Mouse (Mus musculus) limb, embryonic 11.5 days (tissue): ENCODE measurements around the gene Susd1. TPM values are rescaled to one million over a fixed set of nuclear protein-coding genes. Genes with fewer than 3 reads are reported as not detected.

Experiments used
- ATAC-seq: fragments of 200-750 bp; cut with Nextera tagmentation; 2 replicates; pipeline ENCODE4 v1.8.0; 2017; ENCODE audit warnings: low read depth; ENCODE audit not compliant: insufficient number of reproducible peaks, low FRiP score, low TSS enrichment
- DNase-seq: peaks from one replicate; pipeline ENCODE4 v3.0.0-alpha.2; 2015; ENCODE audit warnings: low spot score
- H3K27ac ChIP-seq: fragments of 300-500 bp; sonication (generic); replicated peaks from 2 replicates; pipeline ENCODE4 v1.5.1; 2014; ENCODE audit warnings: low read depth, mild to moderate bottlenecking, low read length
- H3K27me3 ChIP-seq: fragments of 300-500 bp; sonication (generic); 2 replicates; pipeline ENCODE4 v1.6.1; 2014; ENCODE audit warnings: mild to moderate bottlenecking, low read length, mixed read lengths; ENCODE audit not compliant: control insufficient read depth, insufficient read depth
- H3K36me3 ChIP-seq: fragments of 300-500 bp; sonication (generic); 2 replicates; pipeline ENCODE4 v1.6.1; 2014; ENCODE audit warnings: mild to moderate bottlenecking, low read length, moderate library complexity, mixed read lengths; ENCODE audit not compliant: control insufficient read depth, insufficient read depth
- H3K4me1 ChIP-seq: fragments of 300-500 bp; sonication (generic); 2 replicates; pipeline ENCODE4 v1.6.1; 2014; ENCODE audit warnings: low read length, mixed read lengths; ENCODE audit not compliant: control insufficient read depth, insufficient read depth
- H3K4me2 ChIP-seq: fragments of 300-500 bp; sonication (generic); 2 replicates; pipeline ENCODE4 v1.6.1; 2014; ENCODE audit warnings: low read depth, mild to moderate bottlenecking, moderate library complexity; ENCODE audit not compliant: severe bottlenecking
- H3K4me3 ChIP-seq: fragments of 300-500 bp; sonication (generic); 2 replicates; pipeline ENCODE4 v1.5.1; 2014; ENCODE audit warnings: low read depth, low read length
- H3K9ac ChIP-seq: fragments of 300-500 bp; sonication (generic); 2 replicates; pipeline ENCODE4 v1.6.1; 2014; ENCODE audit warnings: mild to moderate bottlenecking, low read length
- H3K9me3 ChIP-seq: fragments of 300-500 bp; sonication (generic); 2 replicates; pipeline ENCODE4 v1.6.1; 2016; ENCODE audit warnings: low read length; ENCODE audit not compliant: control insufficient read depth
- WGBS: fragments of 180-500 bp; shearing (Covaris S2); extraction: QIAGEN DNeasy Blood & Tissue Kit; methylation state at CpG from one replicate; pipeline ENCODE4 v1.1.7; 2014; 5-methylcytosine and 5-hydroxymethylcytosine counted together
- polyA plus RNA-seq: library from polyadenylated mRNA; unstranded; fragments of >200 nt; fragmentation: Nextera tagmentation; extraction: Ambion mirVana; gene quantifications from 2 replicates; pipeline ENCODE4 v1.2.1, GENCODE M21; 2014

The Susd1 gene
- polyA plus RNA-seq, 1 experiment from 2014 or later: 0.99 TPM

GRCm38 (mm10) chr4:59314939-59315552 is 123.4 kb downstream of the Susd1 start:
- Histone ChIP-seq H3K27me3 (no peaks in the 10 kb centered on the region), H3K27ac (no peak overlapping the region), H3K4me1 (no peaks in the 10 kb centered on the region), H3K9me3 (no peaks in the 10 kb centered on the region), H3K4me3 (no peak overlapping the region), H3K4me2 (no peak overlapping the region), H3K9ac (no peak overlapping the region), H3K36me3 (no peaks in the 10 kb centered on the region)
- DNase-seq (no peak), ATAC-seq (no peak)
- WGBS: 49% methylated on average over 3 of the region's 3 CpGs

GRCm38 (mm10) chr4:59312945-59313344 is 125.5 kb downstream of the Susd1 start:
- no peak for ATAC-seq
- WGBS: 78% methylated on average over 7 of the region's 7 CpGs
- no peak overlapping the region for H3K27ac ChIP-seq
- H3K4me2 ChIP-seq: no peak overlapping the region
- H3K9me3 ChIP-seq: no peaks in the 10 kb centered on the region
- no peak overlapping the region for H3K9ac ChIP-seq
- no peak overlapping the region for H3K4me3 ChIP-seq
- no peaks in the 10 kb centered on the region for H3K4me1 ChIP-seq
- no peaks in the 10 kb centered on the region for H3K36me3 ChIP-seq
- DNase-seq: no peak
- no peaks in the 10 kb centered on the region for H3K27me3 ChIP-seq

GRCm38 (mm10) chr4:59310590-59310989 is 127.8 kb downstream of the Susd1 start:
- no peak overlapping the region for H3K9ac ChIP-seq
- DNase-seq (no peak), ATAC-seq (no peak)
- no peaks in the 10 kb centered on the region for H3K9me3 ChIP-seq
- H3K27me3 ChIP-seq: no peaks in the 10 kb centered on the region
- no peak overlapping the region for H3K4me3 ChIP-seq
- no peaks in the 10 kb centered on the region for H3K4me1 ChIP-seq
- no peak overlapping the region for H3K4me2 ChIP-seq
- 89% methylated on average over 9 of the region's 9 CpGs for WGBS
- H3K27ac ChIP-seq: no peak overlapping the region
- H3K36me3 ChIP-seq: no peaks in the 10 kb centered on the region

GRCm38 (mm10) chr4:59307841-59308589 is 130.4 kb downstream of the Susd1 start:
- H3K9me3 ChIP-seq: no peaks in the 10 kb centered on the region
- H3K27ac ChIP-seq: no peak overlapping the region
- ATAC-seq (no peak), DNase-seq (no peak)
- H3K4me3 ChIP-seq: no peak overlapping the region
- no peak overlapping the region for H3K9ac ChIP-seq
- H3K4me1 ChIP-seq: no peaks in the 10 kb centered on the region
- no peak overlapping the region for H3K4me2 ChIP-seq
- WGBS: 83% methylated on average over 10 of the region's 10 CpGs
- H3K27me3 ChIP-seq: no peaks in the 10 kb centered on the region
- H3K36me3 ChIP-seq: no peaks in the 10 kb centered on the region

- WGBS: 91% methylated on average over 8 of the region's 8 CpGs
- DNase-seq (no peak), ATAC-seq (no peak)
- Histone ChIP-seq H3K27me3 (no peaks in the 10 kb centered on the region), H3K9me3 (no peaks in the 10 kb centered on the region), H3K36me3 (no peaks in the 10 kb centered on the region), H3K9ac (no peak overlapping the region), H3K4me3 (no peak overlapping the region), H3K27ac (no peak overlapping the region), H3K4me2 (no peak overlapping the region), H3K4me1 (no peaks in the 10 kb centered on the region)
These were observed 136.0 kb downstream of the Susd1 start for GRCm38 (mm10) chr4:59302387-59302786.

- ATAC-seq (no peak), DNase-seq (no peak)
- WGBS: 86% methylated on average over 9 of the region's 9 CpGs
- Histone ChIP-seq H3K4me3 (no peak overlapping the region), H3K36me3 (no peaks in the 10 kb centered on the region), H3K9me3 (no peaks in the 10 kb centered on the region), H3K27me3 (no peaks in the 10 kb centered on the region), H3K9ac (no peak overlapping the region), H3K27ac (no peak overlapping the region), H3K4me2 (no peak overlapping the region), H3K4me1 (no peaks in the 10 kb centered on the region)
These were observed 137.2 kb downstream of the Susd1 start for GRCm38 (mm10) chr4:59301025-59301815.

GRCm38 (mm10) chr4:59298719-59299496 is 139.5 kb downstream of the Susd1 start:
- H3K4me3 ChIP-seq: no peak overlapping the region
- WGBS: 84% methylated on average over 7 of the region's 7 CpGs
- no peaks in the 10 kb centered on the region for H3K27me3 ChIP-seq
- H3K36me3 ChIP-seq: no peaks in the 10 kb centered on the region
- no peak overlapping the region for H3K4me2 ChIP-seq
- H3K27ac ChIP-seq: no peak overlapping the region
- H3K4me1 ChIP-seq: no peaks in the 10 kb centered on the region
- ATAC-seq (no peak), DNase-seq (no peak)
- no peaks in the 10 kb centered on the region for H3K9me3 ChIP-seq
- no peak overlapping the region for H3K9ac ChIP-seq

GRCm38 (mm10) chr4:59295127-59295526 is 143.3 kb downstream of the Susd1 start:
- ATAC-seq: no peak
- Histone ChIP-seq H3K4me1 (no peaks in the 10 kb centered on the region), H3K9ac (no peak overlapping the region), H3K36me3 (no peaks in the 10 kb centered on the region), H3K27ac (no peak overlapping the region), H3K4me2 (no peak overlapping the region), H3K4me3 (no peak overlapping the region), H3K9me3 (no peaks in the 10 kb centered on the region), H3K27me3 (no peaks in the 10 kb centered on the region)
- no peak for DNase-seq
- 73% methylated on average over 6 of the region's 6 CpGs for WGBS
